Mouse (Mus musculus) limb, embryonic 14.5 days (tissue): ENCODE data around the gene Apopt1. TPM values are rescaled to one million over a fixed set of nuclear protein-coding genes. Genes with fewer than 3 reads are reported as not detected.

Source experiments
- ATAC-seq: fragments of 200-750 bp; cut with Nextera tagmentation; 2 replicates; pipeline ENCODE4 v1.8.0; 2017; ENCODE audit warnings: low read depth, moderate number of reproducible peaks, moderate TSS enrichment; ENCODE audit not compliant: low FRiP score
- DNase-seq: peaks from one replicate; pipeline ENCODE4 v3.0.0-alpha.2; 2015; ENCODE audit warnings: low spot score
- H3K27ac ChIP-seq: fragments of 300-500 bp; sonication (generic); replicated peaks from 2 replicates; pipeline ENCODE4 v1.5.1; 2014; ENCODE audit warnings: low read depth, mild to moderate bottlenecking, low read length, moderate library complexity, mixed read lengths
- H3K27me3 ChIP-seq: fragments of 300-500 bp; sonication (generic); 2 replicates; pipeline ENCODE4 v1.6.1; 2014; ENCODE audit warnings: low read length, mixed read lengths; ENCODE audit not compliant: control insufficient read depth, insufficient read depth
- H3K36me3 ChIP-seq: fragments of 300-500 bp; sonication (generic); 2 replicates; pipeline ENCODE4 v1.6.1; 2014; ENCODE audit warnings: mild to moderate bottlenecking, low read length, moderate library complexity, mixed read lengths; ENCODE audit not compliant: control insufficient read depth, insufficient read depth
- H3K4me1 ChIP-seq: fragments of 300-500 bp; sonication (generic); 2 replicates; pipeline ENCODE4 v1.6.1; 2014; ENCODE audit warnings: antibody characterized with exemption, low read length, mixed read lengths; ENCODE audit not compliant: control insufficient read depth, insufficient read depth
- H3K4me2 ChIP-seq: fragments of 300-500 bp; sonication (generic); replicated peaks from 2 replicates; pipeline ENCODE4 v1.6.1; 2014; ENCODE audit warnings: low read depth, mild to moderate bottlenecking, low read length, moderate library complexity; ENCODE audit not compliant: severe bottlenecking
- H3K4me3 ChIP-seq: fragments of 300-500 bp; sonication (generic); replicated peaks from 2 replicates; pipeline ENCODE4 v1.5.1; 2014; ENCODE audit warnings: low read length
- H3K9ac ChIP-seq: fragments of 300-500 bp; sonication (generic); 2 replicates; pipeline ENCODE4 v1.6.1; 2014; ENCODE audit warnings: mild to moderate bottlenecking, low read depth, low read length, moderate library complexity; ENCODE audit not compliant: severe bottlenecking
- H3K9me3 ChIP-seq: fragments of 300-500 bp; sonication (generic); 2 replicates; pipeline ENCODE4 v1.6.1; 2016; ENCODE audit warnings: low read length; ENCODE audit not compliant: control insufficient read depth
- POLR2A ChIP-seq: fragments of 200-500 bp; IDR thresholded peaks from 2 replicates; pipeline ENCODE4 v1.8.0; 2012; ENCODE audit warnings: inconsistent platforms, mild to moderate bottlenecking, moderate library complexity, borderline replicate concordance; ENCODE audit not compliant: insufficient read depth, insufficient read length; ENCODE audit errors: extremely low read depth
- WGBS: fragments of 180-500 bp; shearing (Covaris S2); extraction: QIAGEN DNeasy Blood & Tissue Kit; methylation state at CpG from one replicate; pipeline ENCODE4 v1.1.7; 2014; 5-methylcytosine and 5-hydroxymethylcytosine counted together
- polyA plus RNA-seq, 2 experiments: library from polyadenylated mRNA; depleted of rRNA in 1 of 2; stranded (reverse) in 1 of 2; unstranded in 1 of 2; fragments of >200 nt; fragmentation: Nextera tagmentation in 1 of 2; extraction: Ambion mirVana in 1 of 2; gene quantifications; 2 replicates each; pipeline versions ENCODE4 v1.2.1 to v1.2.3; 2012 to 2014

Apopt1 gene
- polyA plus RNA-seq, 2 experiments, result 39.7 to 50.7 TPM

- Histone ChIP-seq H3K4me3 (no peak overlapping the region), H3K9me3 (no peaks in the 10 kb centered on the region), H3K4me1 (peaks cover under 1% of the 10 kb centered on the region; the same call in 1 of the 2 replicates), H3K27ac (no peak overlapping the region), H3K36me3 (peaks cover 81% of the 10 kb centered on the region), H3K4me2 (no peak overlapping the region), H3K27me3 (no peaks in the 10 kb centered on the region), H3K9ac (no peak overlapping the region)
- no peak for DNase-seq
- TF ChIP-seq POLR2A, result no peak
- no peak for ATAC-seq
- WGBS, result 78% methylated on average over 15 of the region's 15 CpGs
Measured at GRCm38 (mm10) chr12:111774845-111775244, 61.8 kb downstream of the Apopt1 start.

- Histone ChIP-seq H3K9ac (no peak overlapping the region), H3K4me2 (no peak overlapping the region), H3K27ac (no peak overlapping the region), H3K36me3 (peaks cover 99% of the 10 kb centered on the region), H3K4me3 (no peak overlapping the region), H3K9me3 (no peaks in the 10 kb centered on the region), H3K27me3 (no peaks in the 10 kb centered on the region), H3K4me1 (no peaks in the 10 kb centered on the region)
- ATAC-seq (no peak), DNase-seq (no peak)
- no peak for TF ChIP-seq POLR2A
- WGBS, result 95% methylated on average over 13 of the region's 13 CpGs
Measured at GRCm38 (mm10) chr12:111777919-111778318, 64.9 kb downstream of the Apopt1 start.

DNA sequence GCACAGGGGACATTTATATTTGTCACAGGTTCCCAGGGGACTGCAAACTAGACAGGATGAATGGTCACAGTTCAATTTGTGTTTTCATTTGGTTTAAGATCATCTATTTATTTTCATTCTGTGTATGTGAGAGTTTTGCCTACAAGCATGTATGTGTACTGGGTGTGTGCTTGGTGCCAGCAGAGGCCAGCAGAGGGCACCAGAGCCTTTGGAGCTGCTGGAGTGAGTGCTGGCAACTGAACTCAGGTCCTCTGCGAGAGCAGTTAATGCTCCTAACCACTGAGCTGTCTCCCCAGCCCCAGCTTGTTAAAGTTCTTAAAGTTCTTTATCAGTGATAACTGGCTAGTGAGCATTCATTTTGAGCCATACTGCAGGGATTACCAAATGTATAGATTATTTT, 66.5 kb downstream of the Apopt1 start:
- H3K9ac ChIP-seq, result no peak overlapping the region
- no peak overlapping the region for H3K4me3 ChIP-seq
- no peaks in the 10 kb centered on the region for H3K9me3 ChIP-seq
- ATAC-seq, result no peak
- H3K4me2 ChIP-seq, result no peak overlapping the region
- H3K36me3 ChIP-seq, result peaks cover 97% of the 10 kb centered on the region
- no peak for TF ChIP-seq POLR2A
- H3K27me3 ChIP-seq, result no peaks in the 10 kb centered on the region
- WGBS, result 100% methylated on average over 1 of the region's 1 CpGs
- DNase-seq, result no peak
- no peak overlapping the region for H3K27ac ChIP-seq
- H3K4me1 ChIP-seq, result no peaks in the 10 kb centered on the region

DNA sequence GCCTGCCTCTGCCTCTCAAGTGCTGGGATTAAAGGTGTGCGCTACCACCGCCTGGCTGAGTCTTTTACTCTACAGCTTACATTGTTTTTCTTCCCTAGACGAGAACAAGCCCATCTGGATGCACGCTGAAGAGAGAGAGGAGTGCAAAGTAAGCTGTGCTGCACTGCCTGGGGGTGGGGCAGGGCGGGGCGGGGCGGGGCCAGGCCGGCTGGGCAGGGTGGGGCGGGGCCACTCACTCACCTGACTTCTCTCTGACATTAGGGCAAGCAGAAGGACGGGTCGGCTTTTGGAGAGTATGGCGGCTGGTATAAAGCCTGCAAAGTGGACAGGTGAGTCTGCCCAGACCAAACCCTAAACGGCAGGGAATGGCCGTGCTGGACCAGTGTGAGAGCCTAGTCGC, 72.1 kb downstream of the Apopt1 start:
- no peak overlapping the region for H3K4me2 ChIP-seq
- H3K36me3 ChIP-seq, result peaks cover 96% of the 10 kb centered on the region
- H3K4me3 ChIP-seq, result no peak overlapping the region
- no peak overlapping the region for H3K27ac ChIP-seq
- H3K9ac ChIP-seq, result no peak overlapping the region
- H3K4me1 ChIP-seq, result no peaks in the 10 kb centered on the region
- WGBS, result 60% methylated on average over 15 of the region's 15 CpGs
- DNase-seq (no peak), ATAC-seq (no peak)
- H3K27me3 ChIP-seq, result no peaks in the 10 kb centered on the region
- H3K9me3 ChIP-seq, result no peaks in the 10 kb centered on the region
- no peak for TF ChIP-seq POLR2A

DNA sequence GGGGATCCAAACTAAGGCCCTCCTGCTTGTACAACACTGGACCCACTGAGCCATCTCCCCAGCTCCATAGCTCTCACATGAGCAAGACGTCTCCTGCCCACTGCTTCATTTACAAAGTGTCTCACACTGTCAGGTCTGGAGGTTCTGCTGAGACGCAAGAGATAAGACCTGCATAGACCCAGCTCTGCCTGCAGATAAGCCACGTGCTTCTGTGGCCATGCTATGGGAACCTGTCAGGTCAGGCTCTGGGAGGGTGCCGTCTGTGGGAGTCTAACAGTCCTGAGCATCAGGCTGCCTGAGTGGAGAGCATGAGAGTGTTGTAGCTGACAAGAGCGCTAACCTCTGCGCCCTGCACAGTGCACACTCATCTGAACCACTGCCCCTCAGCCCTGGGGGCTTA, 74.0 kb downstream of the Apopt1 start:
- ATAC-seq (no peak), DNase-seq (no peak)
- no peaks in the 10 kb centered on the region for H3K27me3 ChIP-seq
- H3K9me3 ChIP-seq, result no peaks in the 10 kb centered on the region
- peaks cover 95% of the 10 kb centered on the region for H3K36me3 ChIP-seq
- H3K4me3 ChIP-seq, result no peak overlapping the region
- no peak overlapping the region for H3K9ac ChIP-seq
- TF ChIP-seq POLR2A, result no peak
- 93% methylated on average over 6 of the region's 6 CpGs for WGBS
- no peaks in the 10 kb centered on the region for H3K4me1 ChIP-seq
- H3K4me2 ChIP-seq, result no peak overlapping the region
- no peak overlapping the region for H3K27ac ChIP-seq

DNA sequence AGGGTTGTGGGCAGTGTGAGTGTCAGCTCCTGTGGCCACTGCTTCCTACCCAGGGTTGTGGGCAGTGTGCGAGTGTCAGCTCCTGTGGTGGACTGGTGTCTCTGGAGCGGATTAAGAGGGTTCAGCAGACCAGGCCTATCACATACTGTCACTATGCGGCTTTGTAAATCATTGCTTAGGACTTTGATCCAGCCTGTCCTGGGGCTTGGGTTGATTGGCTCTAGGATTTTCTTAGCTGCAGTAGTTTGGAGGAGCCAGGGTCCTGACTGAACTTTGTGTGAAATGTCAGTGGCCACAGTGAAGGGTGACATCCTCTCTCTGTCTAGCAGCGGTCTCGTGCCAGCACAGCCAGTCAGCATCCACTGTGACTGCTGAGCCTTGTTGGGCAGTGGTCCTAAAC, 77.0 kb downstream of the Apopt1 start:
- DNase-seq (no peak), ATAC-seq (no peak)
- Histone ChIP-seq H3K4me1 (no peaks in the 10 kb centered on the region), H3K9me3 (no peaks in the 10 kb centered on the region), H3K36me3 (peaks cover 98% of the 10 kb centered on the region), H3K27me3 (no peaks in the 10 kb centered on the region), H3K27ac (no peak overlapping the region), H3K9ac (no peak overlapping the region), H3K4me2 (no peak overlapping the region), H3K4me3 (no peak overlapping the region)
- 83% methylated on average over 5 of the region's 5 CpGs for WGBS
- TF ChIP-seq POLR2A, result no peak
